Mouse (Mus musculus) G1E (cell line): ENCODE measurements around the gene Prkcg.

Source experiments
- CTCF ChIP-seq: IDR thresholded peaks from 2 replicates; pipeline ENCODE4 v1.5.1; 2012; ENCODE audit warnings: low read depth, low read length, inconsistent platforms, mixed read lengths
- GATA1 ChIP-seq: IDR thresholded peaks from 2 replicates; pipeline ENCODE4 v1.6.1; 2012; ENCODE audit warnings: borderline replicate concordance, low read length, inconsistent platforms, mixed read lengths
- POLR2AphosphoS5 ChIP-seq: IDR thresholded peaks from 2 replicates; pipeline ENCODE4 v1.6.1; 2012; ENCODE audit warnings: low read depth, low read length, inconsistent platforms; ENCODE audit not compliant: insufficient replicate concordance
- TAL1 ChIP-seq: conservative IDR thresholded peaks from 2 replicates; pipeline ENCODE4 v1.6.1; 2012; ENCODE audit warnings: low read depth, low read length, inconsistent platforms, mixed read lengths

DNA sequence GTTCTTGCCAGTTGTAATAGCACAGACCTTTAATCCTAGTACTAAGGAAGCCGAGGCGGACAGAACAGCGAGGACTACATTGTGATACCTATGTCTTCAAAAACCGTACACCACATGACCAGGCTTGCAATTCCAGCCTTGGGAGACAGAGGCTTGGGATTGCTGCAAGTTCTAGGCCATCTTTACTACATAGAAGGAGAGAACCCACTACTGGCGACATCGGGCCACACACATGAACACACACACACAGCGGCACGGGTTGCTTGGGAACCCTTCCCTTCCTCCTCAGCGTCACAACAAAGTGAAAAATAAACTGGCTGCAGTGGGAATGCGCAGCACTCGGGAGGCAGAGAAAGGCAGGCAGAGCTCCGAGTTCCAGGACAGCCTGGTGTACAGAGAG is 79.3 kb downstream of the Prkcg start:
- TF ChIP-seq CTCF (no peak), TAL1 (no peak), GATA1 (no peak), POLR2AphosphoS5 (no peak)
